Mouse (Mus musculus) 3134 (cell line): Measurements from ENCODE around the gene Riox2.
"Not testable (repeated sequence)": the region's sequence is repeated elsewhere in the genome, so short reads cannot be mapped to it uniquely, and the experiment has no call there.

ENCODE experiments used
- DNase-seq: peaks from one replicate; pipeline ENCODE4 v3.0.0-alpha.2; 2011; ENCODE audit warnings: low spot score; ENCODE audit not compliant: insufficient read length; ENCODE audit errors: extremely low read depth

Gene Riox2

GRCm38 (mm10) chr16:59471637-59472278 lies at the start of gene Riox2:
TSS of gene Riox2 (plus strand) at chr16:59471775.
- DNase-seq: peak; percentile 86

- DNase-seq: no peak
Measured at GRCm38 (mm10) chr16:59427960-59428359, 43.6 kb upstream of the Riox2 start.

GRCm38 (mm10) chr16:59433181-59433580 lies 38.4 kb upstream of the Riox2 start:
- DNase-seq: no peak

- no peak for DNase-seq
Measured at GRCm38 (mm10) chr16:59444880-59445559, 26.6 kb upstream of the Riox2 start.

GRCm38 (mm10) chr16:59448181-59448580 lies 23.4 kb upstream of the Riox2 start:
- DNase-seq: no peak

GRCm38 (mm10) chr16:59449092-59449491 lies 22.5 kb upstream of the Riox2 start:
- DNase-seq: no peak

GRCm38 (mm10) chr16:59451813-59452212 lies 19.8 kb upstream of the Riox2 start:
- no peak for DNase-seq

- DNase-seq: not testable (repeated sequence)
Measured at GRCm38 (mm10) chr16:59459259-59459861, 12.2 kb upstream of the Riox2 start.

GRCm38 (mm10) chr16:59463567-59463966 lies 8.0 kb upstream of the Riox2 start:
- no peak for DNase-seq

GRCm38 (mm10) chr16:59463973-59464372 lies 7.6 kb upstream of the Riox2 start:
- no peak for DNase-seq

- DNase-seq: no peak
Measured at GRCm38 (mm10) chr16:59469846-59470245, 1.7 kb upstream of the Riox2 start.

GRCm38 (mm10) chr16:59472546-59472945 lies 971 bp downstream of the Riox2 start:
- DNase-seq: no peak

- peak; percentile 9 for DNase-seq
Measured at GRCm38 (mm10) chr16:59474788-59475187, 3.2 kb downstream of the Riox2 start.

- no peak for DNase-seq
Measured at GRCm38 (mm10) chr16:59477955-59478354, 6.4 kb downstream of the Riox2 start.

GRCm38 (mm10) chr16:59487239-59487638 lies 15.7 kb downstream of the Riox2 start:
- DNase-seq: no peak

GRCm38 (mm10) chr16:59487975-59488548 lies 16.5 kb downstream of the Riox2 start:
- no peak for DNase-seq

- DNase-seq: no peak
Measured at GRCm38 (mm10) chr16:59493199-59493598, 21.6 kb downstream of the Riox2 start.

GRCm38 (mm10) chr16:59497947-59498346 lies 26.4 kb downstream of the Riox2 start:
- no peak for DNase-seq

GRCm38 (mm10) chr16:59499180-59499579 lies 27.6 kb downstream of the Riox2 start:
- no peak for DNase-seq

- no peak for DNase-seq
Measured at GRCm38 (mm10) chr16:59509830-59510229, 38.3 kb downstream of the Riox2 start.

- no peak for DNase-seq
Measured at GRCm38 (mm10) chr16:59515169-59515568, 43.6 kb downstream of the Riox2 start.

GRCm38 (mm10) chr16:59516965-59517364 lies 45.4 kb downstream of the Riox2 start:
- no peak for DNase-seq
